Mouse (Mus musculus) left cerebral cortex, adult 18-20 months (tissue): ENCODE results near the gene Kctd5. TPM values are rescaled to one million over a fixed set of nuclear protein-coding genes. Genes with fewer than 3 reads are reported as not detected.

Experiments used
- microRNA-seq, 2 experiments: library from miRNA; unstranded; fragments of <30 nt; microRNA quantifications; one replicate each; pipeline ENCODE4 v1.2.0; 2021
- total RNA-seq, 2 experiments: library from RNA; stranded (reverse); gene quantifications; 2 replicates each; pipeline ENCODE4 v1.2.3; 2021

Kctd5 gene
- total RNA-seq, 2 experiments from 2014 or later, result 22.5 to 23.8 TPM

Small RNAs within 50 kb of the gene (microRNA-seq; reads per million reads assigned to microRNA genes)
- gene Gm27700, result 0 reads per million in 2 experiments

Other genes with a start within 250 kb of the Kctd5 start
- gene Elob, start 244.3 kb downstream of the Kctd5 start, total RNA-seq, result 100 to 1,000 TPM; 359 to 364 TPM
- gene Prss33, start 237.4 kb downstream of the Kctd5 start, total RNA-seq, result not detected
- not detected for gene Prss32, start 229.6 kb downstream of the Kctd5 start, total RNA-seq
- 1 to 10 TPM; 1.6 to 2.1 TPM for gene Prss41, start 229.3 kb downstream of the Kctd5 start, total RNA-seq
- gene Prss21, start 205.4 kb downstream of the Kctd5 start, total RNA-seq, result not detected
- gene Dcpp1, start 192.6 kb downstream of the Kctd5 start, total RNA-seq, result not detected
- not detected for gene Dcpp2, start 192.6 kb downstream of the Kctd5 start, total RNA-seq
- gene Dcpp3, start 156.0 kb downstream of the Kctd5 start, total RNA-seq, result not detected
- not detected for gene Sbp, start 131.8 kb downstream of the Kctd5 start, total RNA-seq
- gene Sbpl, start 118.2 kb downstream of the Kctd5 start, total RNA-seq, result not detected
- gene Prss30, start 92.9 kb downstream of the Kctd5 start, total RNA-seq, result under 1 TPM in 1 of 2 experiments, not detected in 1; 0.45 TPM
- 1 to 10 TPM; 1.5 to 2.0 TPM for gene Prss22, start 75.4 kb downstream of the Kctd5 start, total RNA-seq
- not detected for gene Prss27, start 35.3 kb downstream of the Kctd5 start, total RNA-seq
- gene Pdpk1, start 77.4 kb upstream of the Kctd5 start, total RNA-seq, result 100 to 1,000 TPM; 114 to 120 TPM
- gene Amdhd2, start 90.3 kb upstream of the Kctd5 start, total RNA-seq, result 10 to 100 TPM; 27.3 to 38.0 TPM
- 1,000 to 10,000 TPM; 1,209 to 1,218 TPM for gene Atp6v0c, start 96.2 kb upstream of the Kctd5 start, total RNA-seq
- 10 to 100 TPM; 62.8 to 66.6 TPM for gene Tbc1d24, start 132.1 kb upstream of the Kctd5 start, total RNA-seq
- 1 to 10 TPM; 8.1 to 8.5 TPM for gene Ntn3, start 136.0 kb upstream of the Kctd5 start, total RNA-seq
- gene Tedc2, start 147.4 kb upstream of the Kctd5 start, total RNA-seq, result 10 to 100 TPM in 1 of 2 experiments, 1 to 10 TPM in 1; 9.0 to 10.4 TPM
- gene Ccnf, start 178.0 kb upstream of the Kctd5 start, total RNA-seq, result 1 to 10 TPM; 7.1 to 8.1 TPM